Mouse (Mus musculus): ENCODE data around the gene Fam47e.
A peak's percentile ranks its signal among the peaks of the same experiment; 100 is the strongest.
"Not testable (repeated sequence)": the region's sequence is repeated elsewhere in the genome, so short reads cannot be mapped to it uniquely, and the experiment has no call there.

The Fam47e gene

GRCm38 (mm10) chr5:92554891-92555511 is at the start of gene Fam47e:
TSS of gene Fam47e (plus strand) at chr5:92555069.
- peak; percentile 26 for DNase-seq

- peak; percentile 98 for DNase-seq
Measured at GRCm38 (mm10) chr5:92505402-92505865, 49.4 kb upstream of the Fam47e start.

DNA sequence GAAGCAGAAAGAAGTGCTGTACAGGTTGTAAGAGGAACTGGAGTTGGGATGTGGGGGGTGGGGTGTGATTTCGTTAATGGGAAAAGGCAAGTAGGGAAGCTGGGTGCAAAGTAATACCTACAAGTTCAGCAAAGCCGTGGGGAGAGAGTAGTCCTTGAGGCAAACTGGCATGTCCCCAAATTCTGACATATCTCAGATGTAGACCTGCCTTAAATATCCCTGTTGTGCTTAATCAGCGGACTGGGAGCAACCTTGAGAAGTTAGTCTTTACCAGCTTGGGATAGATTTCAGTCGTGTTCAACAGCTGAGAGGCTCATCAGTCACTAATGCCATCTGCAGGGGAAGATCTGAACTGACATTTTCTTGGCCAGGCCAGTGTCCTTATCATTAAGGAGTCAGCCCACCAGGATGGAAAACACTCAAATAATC is 48.6 kb upstream of the Fam47e start:
- peak; percentile 46 for DNase-seq

DNA sequence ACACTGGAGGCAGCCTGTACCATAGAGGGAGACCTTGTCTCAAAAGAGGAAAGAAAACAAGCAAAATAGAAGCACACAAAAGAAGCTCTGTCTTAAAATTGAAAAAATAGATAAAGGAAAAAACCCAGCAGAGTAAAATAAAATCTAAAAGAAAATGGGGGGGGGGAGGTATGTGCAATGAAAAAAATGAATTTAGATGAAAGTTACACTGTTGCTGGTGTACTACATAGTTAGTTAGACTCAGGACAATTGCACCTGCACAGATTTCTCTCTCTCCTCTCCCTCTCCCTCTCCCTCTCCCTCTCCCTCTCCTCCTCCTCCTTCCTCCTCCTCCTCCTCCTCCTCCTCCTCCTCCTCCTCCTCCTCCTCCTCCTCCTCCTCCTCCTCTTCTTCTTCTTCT is 48.1 kb upstream of the Fam47e start, which contains the start of gene Scarb2:
Gene Scarb2 (minus strand): TSS at position 101 of the 400 bp plus-strand sequence.
- no peak for DNase-seq

DNA sequence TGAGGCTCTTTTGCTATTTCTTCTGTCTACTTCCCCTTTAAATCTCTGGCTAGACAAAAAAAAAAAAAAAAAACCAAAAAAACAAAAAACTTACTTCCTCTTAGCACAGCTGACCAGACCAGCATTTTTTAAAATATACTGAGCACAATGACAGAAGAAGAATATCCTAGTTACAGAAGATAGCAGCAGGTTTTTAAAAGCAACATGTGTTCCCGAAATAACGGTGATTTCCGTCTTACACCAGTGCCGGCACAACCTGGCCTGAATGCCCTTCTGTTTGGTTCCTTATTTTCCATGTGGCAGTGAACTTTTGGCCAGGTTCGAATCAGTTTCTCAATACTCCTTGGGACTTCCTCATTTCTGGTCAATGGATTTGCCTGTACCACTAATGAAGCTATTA is 46.0 kb upstream of the Fam47e start:
- no peak for DNase-seq

GRCm38 (mm10) chr5:92511256-92511655 is 43.6 kb upstream of the Fam47e start:
- no peak for DNase-seq

DNA sequence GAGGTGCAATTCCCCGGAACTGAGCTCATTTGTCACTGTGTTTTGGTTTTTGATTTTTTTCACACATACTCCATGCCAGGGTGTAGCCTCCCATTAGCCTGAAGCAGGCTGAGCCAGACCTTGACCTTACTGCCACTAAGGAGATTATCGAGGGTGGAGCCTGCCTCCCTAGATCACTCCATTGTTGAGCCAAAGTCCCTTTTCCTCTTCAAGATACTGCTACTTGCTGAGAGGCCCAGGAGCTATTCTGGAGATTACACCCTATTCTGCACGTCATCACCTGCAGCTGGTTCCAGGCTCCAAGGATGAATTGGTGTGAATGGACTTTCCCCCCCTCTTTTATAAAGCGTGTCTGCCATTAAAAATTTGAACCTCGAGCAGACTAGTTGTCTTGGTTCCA is 42.8 kb upstream of the Fam47e start:
- DNase-seq = no peak

DNA sequence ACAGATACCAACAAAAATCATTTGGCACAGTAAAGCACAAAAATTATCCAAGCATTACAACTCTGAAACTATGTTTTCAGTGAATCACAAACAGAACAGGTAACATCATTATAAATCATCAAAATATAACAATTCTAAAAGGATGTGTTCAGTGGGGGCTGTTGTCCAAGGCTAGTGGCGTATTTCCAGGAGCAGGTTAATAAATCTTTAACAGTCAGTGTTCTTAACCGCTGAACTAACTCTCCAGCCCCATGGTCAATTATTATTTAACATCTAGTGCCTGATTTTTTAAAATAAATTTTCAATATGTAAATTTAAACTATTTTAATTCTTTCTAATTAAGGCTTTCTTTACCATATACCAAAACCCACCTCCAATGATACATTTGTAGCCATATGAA is 33.7 kb upstream of the Fam47e start:
- not testable (repeated sequence) for DNase-seq

- peak; percentile 42 for DNase-seq
Measured at GRCm38 (mm10) chr5:92524821-92525258, 30.0 kb upstream of the Fam47e start.

- DNase-seq = no peak
Measured at GRCm38 (mm10) chr5:92539698-92540097, 15.2 kb upstream of the Fam47e start.

DNA sequence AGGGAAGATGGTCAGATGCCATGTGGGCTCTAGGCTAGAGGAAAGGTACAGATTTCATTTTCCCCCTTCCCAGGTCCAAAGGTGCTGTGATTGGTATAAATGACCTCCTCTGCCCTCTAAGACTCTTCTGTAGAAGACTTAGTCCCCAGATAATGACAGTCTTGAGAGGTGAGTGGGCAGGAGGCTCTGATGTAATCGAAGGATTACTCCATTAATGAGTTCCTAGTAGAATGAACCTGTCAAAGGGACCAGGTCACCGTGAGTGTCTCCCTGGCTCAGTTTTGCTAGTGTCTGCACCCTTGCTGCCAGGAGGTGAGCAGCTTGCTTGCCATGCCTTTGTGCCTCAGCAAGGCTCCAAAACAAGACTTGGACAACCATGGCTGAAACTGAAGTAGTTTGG is 2.3 kb upstream of the Fam47e start:
- no peak for DNase-seq

- peak; percentile 20 for DNase-seq
Measured at GRCm38 (mm10) chr5:92553939-92554338, 930 bp upstream of the Fam47e start.

DNA sequence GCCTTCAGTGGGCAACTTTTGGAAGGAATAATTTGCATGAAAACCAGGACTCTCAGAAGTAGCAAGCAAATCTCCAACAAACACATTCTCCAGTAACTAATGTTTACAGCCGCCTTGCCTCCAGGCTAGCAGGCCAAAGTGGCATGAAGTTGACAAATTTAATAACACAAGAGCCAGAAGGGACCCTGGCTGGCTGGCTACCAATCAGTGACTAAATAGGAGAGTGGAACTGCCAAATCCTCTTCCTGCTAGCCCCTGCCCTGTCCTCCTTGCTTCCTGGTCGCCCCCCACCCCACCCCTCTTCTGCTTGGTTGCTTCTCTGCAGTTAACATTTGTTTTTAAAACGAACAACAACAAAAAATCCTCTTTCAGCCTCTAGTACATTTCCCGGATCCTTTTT is 426 bp upstream of the Fam47e start:
- peak; percentile 30 for DNase-seq

- no peak for DNase-seq
Measured at GRCm38 (mm10) chr5:92555905-92556304, 1.0 kb downstream of the Fam47e start.

GRCm38 (mm10) chr5:92557508-92557907 is 2.6 kb downstream of the Fam47e start:
- DNase-seq = no peak

DNA sequence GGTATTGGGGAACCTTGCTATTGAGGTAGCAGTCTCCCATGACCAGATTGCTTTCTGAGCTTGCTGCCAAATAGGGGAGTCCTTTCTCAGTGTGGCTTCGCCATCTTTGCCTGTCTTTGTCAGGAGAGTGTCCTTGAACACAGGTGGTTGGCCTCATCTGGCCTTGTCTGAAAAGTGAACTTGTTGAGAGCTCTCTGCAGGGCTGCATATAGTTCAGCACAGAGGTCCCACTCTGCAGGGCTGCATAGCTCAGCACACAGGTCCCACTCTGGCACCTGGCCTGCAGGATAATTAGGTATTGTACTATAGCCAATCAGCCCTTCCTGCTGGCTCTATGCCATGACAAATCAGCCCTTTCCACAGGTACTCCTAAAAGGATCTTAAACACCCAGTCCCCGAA is 5.3 kb downstream of the Fam47e start:
- no peak for DNase-seq

GRCm38 (mm10) chr5:92562002-92562401 is 7.1 kb downstream of the Fam47e start:
- no peak for DNase-seq

DNA sequence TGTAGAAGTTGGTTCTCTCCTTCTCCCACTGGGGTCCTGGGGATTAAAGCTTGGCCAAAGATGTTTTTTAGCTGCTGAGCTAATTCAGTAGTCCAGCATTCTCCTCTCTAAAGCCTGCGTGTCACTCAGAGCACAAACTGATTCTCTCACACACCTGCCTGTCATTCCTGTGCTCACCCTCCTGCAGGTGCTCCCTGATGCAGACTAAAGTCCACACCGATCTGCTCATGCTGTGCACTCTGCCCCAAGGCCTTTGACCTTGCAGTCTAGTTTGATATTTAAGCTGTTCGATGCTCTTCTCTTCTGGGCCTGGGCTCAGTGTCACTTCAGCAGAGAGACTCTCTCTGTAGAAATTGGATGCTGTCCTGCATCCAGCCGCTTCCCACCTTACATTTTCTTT is 16.4 kb downstream of the Fam47e start:
- DNase-seq = no peak

DNA sequence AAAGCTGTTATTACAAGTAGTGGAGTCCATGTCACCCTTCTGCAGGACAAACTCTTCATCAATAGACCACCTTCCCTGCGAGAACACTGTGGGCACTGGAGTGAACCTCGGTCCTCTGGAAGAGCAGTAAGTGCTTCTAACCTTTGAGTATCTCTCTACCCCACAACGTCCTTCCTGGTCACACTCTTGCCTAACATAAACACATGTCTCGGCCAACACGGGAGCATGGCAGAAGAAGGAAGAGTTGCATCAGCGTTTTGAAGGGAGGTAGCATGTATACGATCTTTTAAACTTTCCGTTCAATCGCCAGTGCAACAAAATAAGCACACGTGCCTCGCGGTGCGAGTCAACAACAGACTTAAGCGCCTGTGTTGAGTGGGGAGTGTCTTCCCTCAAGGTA is 24.7 kb downstream of the Fam47e start:
- no peak for DNase-seq

GRCm38 (mm10) chr5:92585932-92586331 is 31.1 kb downstream of the Fam47e start:
- no peak for DNase-seq

DNA sequence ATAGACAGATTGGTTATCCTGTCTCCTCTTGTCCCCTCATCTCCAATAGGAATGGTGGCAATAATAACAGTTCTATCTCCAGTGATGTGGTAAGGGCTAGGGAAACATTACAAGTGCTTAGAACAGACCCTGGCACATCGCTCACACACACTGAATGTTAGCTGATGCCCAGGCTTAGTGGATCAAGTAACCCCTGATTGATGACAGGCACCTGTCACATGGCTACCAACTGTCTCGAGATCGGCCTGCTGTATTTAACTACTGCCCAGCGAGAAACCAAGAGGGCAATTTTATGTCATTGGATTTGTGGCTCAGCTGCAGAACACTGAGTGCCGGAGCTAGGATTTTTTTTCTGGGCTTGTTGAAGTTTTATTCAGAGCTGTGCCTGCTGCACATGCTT is 40.2 kb downstream of the Fam47e start:
- no peak for DNase-seq

DNA sequence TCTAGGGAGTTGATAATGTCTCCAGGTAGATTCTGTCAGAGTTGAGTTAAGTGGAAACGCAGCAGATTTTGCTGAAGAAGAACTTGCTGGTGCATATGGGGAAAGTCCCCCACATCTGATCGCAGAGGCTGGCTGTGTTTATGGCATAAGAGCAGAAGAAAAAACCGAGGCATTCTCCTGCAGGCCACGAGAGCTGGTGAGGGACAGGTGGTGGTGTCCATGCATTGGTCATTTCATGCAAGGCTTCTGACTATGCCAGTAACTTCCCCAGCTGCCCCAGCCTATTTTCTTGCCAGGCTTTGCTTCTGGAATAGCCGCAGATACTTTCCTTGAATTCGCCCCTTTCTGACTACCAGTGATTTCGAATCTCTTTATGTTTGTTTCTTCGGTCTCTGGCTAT is 42.0 kb downstream of the Fam47e start:
- DNase-seq = no peak

DNA sequence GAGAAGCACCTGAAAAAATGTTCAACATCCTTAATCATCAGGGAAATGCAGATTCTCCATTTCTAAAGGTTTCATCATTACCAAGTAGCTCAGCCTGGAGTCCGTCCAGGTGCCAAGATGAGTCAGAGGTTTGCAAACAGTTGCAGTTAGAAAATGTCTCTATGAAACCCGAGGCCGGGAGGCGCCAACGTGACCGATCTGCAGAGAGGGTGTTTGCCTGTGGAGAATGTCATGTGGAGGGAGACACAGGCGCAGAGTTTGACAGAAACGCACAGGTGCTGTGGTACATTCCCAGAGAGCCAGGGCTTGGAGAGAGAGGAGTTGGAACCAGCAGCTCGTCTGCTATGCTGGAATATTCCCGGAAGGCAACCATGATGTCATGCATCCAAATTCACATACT is 44.2 kb downstream of the Fam47e start:
- no peak for DNase-seq

DNA sequence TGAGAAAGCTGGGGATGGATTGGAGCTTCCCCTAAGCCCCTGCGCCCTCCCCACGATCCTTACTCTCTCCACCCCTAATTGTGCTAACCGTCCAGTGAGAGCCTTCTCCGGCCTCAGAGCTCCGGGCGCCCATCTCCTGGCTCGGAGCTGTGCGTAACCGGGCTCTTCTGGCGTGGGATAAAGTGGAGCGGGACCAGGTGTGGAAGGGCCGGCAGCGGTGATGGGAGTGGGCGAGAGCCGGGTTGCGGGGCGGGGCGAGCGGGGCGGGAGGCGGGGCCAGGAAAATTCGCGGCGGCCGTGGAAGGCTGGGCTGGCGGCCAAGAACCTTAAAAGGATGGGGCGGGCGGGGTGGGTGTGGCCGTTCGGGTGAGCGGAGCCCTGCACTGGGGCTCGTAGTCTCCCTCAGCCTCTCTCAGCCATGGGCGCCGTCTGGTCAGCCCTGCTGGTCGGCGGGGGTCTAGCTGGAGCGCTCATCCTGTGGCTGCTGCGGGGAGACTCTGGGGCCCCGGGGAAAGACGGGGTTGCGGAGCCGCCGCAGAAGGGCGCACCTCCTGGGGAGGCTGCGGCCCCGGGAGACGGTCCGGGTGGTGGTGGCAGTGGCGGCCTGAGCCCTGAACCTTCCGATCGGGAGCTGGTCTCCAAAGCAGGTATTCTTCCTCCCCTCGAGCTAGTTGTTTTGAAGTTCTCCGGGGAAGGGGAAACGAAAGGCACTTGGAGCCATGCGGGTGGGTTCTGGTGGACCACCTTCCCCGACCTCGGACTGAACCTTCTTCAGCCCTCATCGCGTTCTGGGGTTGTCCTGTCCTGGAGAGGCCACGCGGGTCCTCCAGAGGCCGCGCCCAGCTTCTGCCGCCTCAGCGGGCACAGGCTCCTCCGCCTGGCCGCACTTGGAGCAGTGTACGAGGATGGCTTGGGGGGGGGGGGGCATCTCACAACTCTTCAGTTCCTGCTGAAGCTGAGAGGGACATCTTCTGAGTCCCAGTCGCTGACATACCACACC is 48.1 kb downstream of the Fam47e start, which contains the start of gene Stbd1:
Gene Stbd1 (plus strand): TSS at position 351 of the 1,000 bp plus-strand sequence.
- DNase-seq = peak; percentile 87
